Mouse (Mus musculus): Measurements from ENCODE around the gene Sh3rf3. TPM values are rescaled to one million over a fixed set of nuclear protein-coding genes. Genes with fewer than 3 reads are reported as not detected.

Gene Sh3rf3
- polyA plus RNA-seq, 1 experiment from 2014 or later, result 0.65 TPM

GRCm38 (mm10) chr10:58897009-58897543 lies 83.9 kb downstream of the Sh3rf3 start:
- Histone ChIP-seq H3K9me3 (no peaks in the 10 kb centered on the region), H3K36me3 (no peaks in the 10 kb centered on the region), H3K27ac (no peak overlapping the region), H3K4me3 (no peak overlapping the region), H3K4me1 (no peaks in the 10 kb centered on the region), H3K27me3 (ENCODE audit: insufficient read depth, poor library complexity, severe bottlenecking) (peaks cover 12% of the 10 kb centered on the region; the same call in 1 of the 2 replicates)
- 74% methylated on average over 3 of the region's 3 CpGs for WGBS
- DNase-seq (ENCODE audit: low spot score), result no peak

GRCm38 (mm10) chr10:58905253-58905652 lies 92.1 kb downstream of the Sh3rf3 start:
- Histone ChIP-seq H3K4me1 (no peaks in the 10 kb centered on the region), H3K9me3 (no peaks in the 10 kb centered on the region), H3K4me3 (no peak overlapping the region), H3K27me3 (ENCODE audit: insufficient read depth, poor library complexity, severe bottlenecking) (peaks cover 23% of the 10 kb centered on the region), H3K36me3 (no peaks in the 10 kb centered on the region), H3K27ac (no peak overlapping the region)
- no peak for DNase-seq (ENCODE audit: low spot score)
- WGBS, result 30% methylated on average over 6 of the region's 6 CpGs

- H3K36me3 ChIP-seq, result no peaks in the 10 kb centered on the region
- WGBS, result 79% methylated on average over 5 of the region's 5 CpGs
- no peak for DNase-seq (ENCODE audit: low spot score)
- H3K4me3 ChIP-seq, result no peak overlapping the region
- H3K27ac ChIP-seq, result no peak overlapping the region
- peaks cover 19% of the 10 kb centered on the region for H3K27me3 ChIP-seq (ENCODE audit: insufficient read depth, poor library complexity, severe bottlenecking)
- H3K9me3 ChIP-seq, result no peaks in the 10 kb centered on the region
- no peaks in the 10 kb centered on the region for H3K4me1 ChIP-seq
Observed at GRCm38 (mm10) chr10:58907001-58907443, 93.9 kb downstream of the Sh3rf3 start.

- Histone ChIP-seq H3K4me3 (no peak overlapping the region), H3K36me3 (no peaks in the 10 kb centered on the region), H3K27me3 (ENCODE audit: insufficient read depth, poor library complexity, severe bottlenecking) (peaks cover 14% of the 10 kb centered on the region; the same call in 1 of the 2 replicates), H3K4me1 (no peaks in the 10 kb centered on the region), H3K27ac (no peak overlapping the region), H3K9me3 (no peaks in the 10 kb centered on the region)
- DNase-seq (ENCODE audit: low spot score), result no peak
- 83% methylated on average over 8 of the region's 8 CpGs for WGBS
Observed at GRCm38 (mm10) chr10:58908451-58908850, 95.3 kb downstream of the Sh3rf3 start.

DNA sequence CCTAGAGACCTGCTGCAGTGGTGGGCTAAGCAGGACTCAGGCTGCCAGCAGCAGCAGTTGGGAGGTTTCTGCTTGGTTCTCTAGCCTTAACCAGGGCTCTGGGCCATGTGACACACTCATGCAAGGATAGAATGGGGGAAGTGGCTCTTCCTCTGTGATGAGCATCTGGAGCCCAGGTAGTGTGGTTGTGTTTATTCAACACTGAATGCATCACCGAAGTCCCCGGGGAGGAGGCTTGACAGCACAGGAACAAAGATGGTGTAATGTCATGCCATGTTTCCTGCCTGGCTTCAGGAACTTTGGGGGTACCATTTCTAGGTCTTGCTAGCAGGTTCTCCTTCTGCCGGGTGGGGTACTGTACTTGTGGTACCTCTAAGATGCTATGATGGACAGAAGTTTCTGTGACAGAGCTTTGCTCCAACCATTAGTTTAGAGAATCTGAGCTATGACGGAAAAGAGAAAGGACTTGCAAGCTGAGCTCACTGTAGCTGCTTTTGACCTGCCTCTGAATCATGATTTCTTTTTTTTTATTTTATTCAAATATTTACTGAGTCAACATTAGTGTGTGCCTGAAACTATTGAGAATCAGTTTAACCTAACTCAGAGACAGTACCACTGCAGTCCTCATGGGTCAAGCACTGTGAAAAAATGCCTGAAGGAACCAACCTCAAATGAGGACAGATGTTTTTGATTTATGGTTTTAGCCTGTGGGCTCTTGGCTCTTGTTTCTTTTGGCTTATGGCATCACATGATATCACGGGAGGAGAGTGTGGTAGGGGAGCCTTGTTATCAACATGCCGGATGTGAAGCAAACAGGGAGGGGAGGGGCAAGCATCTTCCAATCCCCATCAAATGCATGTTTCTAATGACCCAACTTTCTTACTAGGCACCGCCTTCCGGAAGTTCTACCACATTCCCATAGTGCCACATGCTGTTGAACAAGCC lies 102.4 kb downstream of the Sh3rf3 start:
- peaks cover 28% of the 10 kb centered on the region for H3K27me3 ChIP-seq (ENCODE audit: insufficient read depth, poor library complexity, severe bottlenecking)

DNA sequence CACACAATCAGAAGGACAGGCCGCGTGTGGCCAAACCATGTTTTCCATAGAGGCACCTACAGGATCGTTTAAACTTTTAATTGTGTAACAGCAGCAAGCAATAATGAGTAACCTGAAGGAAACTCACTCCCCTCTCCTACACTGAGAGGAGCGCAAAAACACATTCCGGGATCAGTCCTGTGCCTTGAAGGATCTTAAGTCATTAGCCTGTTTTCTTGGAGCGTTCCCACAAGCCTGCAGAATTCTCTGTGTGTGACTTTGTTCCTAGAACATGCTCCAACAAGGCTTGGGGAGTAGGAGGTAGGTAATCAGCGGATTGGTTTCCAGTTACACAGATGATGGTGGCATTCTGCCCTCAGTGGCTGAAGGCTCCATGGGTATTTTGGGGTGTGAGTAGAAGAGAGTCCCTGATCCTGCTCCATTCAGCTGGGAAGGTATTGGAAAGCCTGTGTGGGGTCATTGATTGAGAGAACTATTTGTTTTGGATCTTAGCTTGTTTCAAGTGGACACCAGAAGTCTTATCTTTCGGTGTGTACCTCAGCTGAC lies 108.6 kb downstream of the Sh3rf3 start:
- Histone ChIP-seq H3K27me3 (ENCODE audit: insufficient read depth, poor library complexity, severe bottlenecking) (peaks cover 46% of the 10 kb centered on the region), H3K36me3 (no peaks in the 10 kb centered on the region), H3K4me3 (no peak overlapping the region), H3K4me1 (no peaks in the 10 kb centered on the region), H3K9me3 (no peaks in the 10 kb centered on the region), H3K27ac (no peak overlapping the region)
- 87% methylated on average over 8 of the region's 8 CpGs for WGBS
- no peak for DNase-seq (ENCODE audit: low spot score)

More for the DNA sequence above, 102.4 kb downstream of the Sh3rf3 start:
- no peak overlapping the region for H3K4me3 ChIP-seq
- no peak for DNase-seq (ENCODE audit: low spot score)
- no peaks in the 10 kb centered on the region for H3K4me1 ChIP-seq
- H3K9me3 ChIP-seq, result no peaks in the 10 kb centered on the region
- no peak overlapping the region for H3K27ac ChIP-seq
- 81% methylated on average over 8 of the region's 8 CpGs for WGBS
- no peaks in the 10 kb centered on the region for H3K36me3 ChIP-seq

- Histone ChIP-seq H3K27me3 (ENCODE audit: insufficient read depth, poor library complexity, severe bottlenecking) (peaks cover 48% of the 10 kb centered on the region), H3K27ac (no peak overlapping the region), H3K36me3 (no peaks in the 10 kb centered on the region), H3K9me3 (no peaks in the 10 kb centered on the region), H3K4me1 (no peaks in the 10 kb centered on the region), H3K4me3 (no peak overlapping the region)
- 81% methylated on average over 6 of the region's 6 CpGs for WGBS
- no peak for DNase-seq (ENCODE audit: low spot score)
Observed at GRCm38 (mm10) chr10:58922216-58922829, 109.2 kb downstream of the Sh3rf3 start.

DNA sequence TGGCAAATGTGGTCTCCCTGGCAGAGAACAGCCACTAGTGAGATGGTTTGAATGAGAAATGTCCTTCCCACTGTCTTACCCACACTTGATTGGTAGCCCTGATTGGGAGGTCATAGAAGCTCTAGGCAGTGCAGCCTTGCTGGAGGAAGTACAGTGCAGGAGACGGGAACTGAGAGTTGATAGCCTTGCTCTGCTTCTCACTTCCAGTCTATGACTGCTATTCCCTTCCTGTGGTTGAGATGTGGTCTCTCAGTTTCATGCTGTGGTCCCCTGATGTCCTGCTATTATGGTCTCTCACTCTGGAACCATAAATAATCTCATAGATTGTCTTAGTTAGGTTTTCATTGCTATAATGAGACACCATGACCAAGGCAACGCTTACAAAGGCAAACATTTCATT lies 109.8 kb downstream of the Sh3rf3 start:
- H3K9me3 ChIP-seq, result no peaks in the 10 kb centered on the region
- peaks cover 48% of the 10 kb centered on the region for H3K27me3 ChIP-seq (ENCODE audit: insufficient read depth, poor library complexity, severe bottlenecking)
- DNase-seq (ENCODE audit: low spot score), result no peak
- 76% methylated on average over 2 of the region's 2 CpGs for WGBS
- H3K4me1 ChIP-seq, result no peaks in the 10 kb centered on the region
- no peak overlapping the region for H3K27ac ChIP-seq
- H3K4me3 ChIP-seq, result no peak overlapping the region
- H3K36me3 ChIP-seq, result no peaks in the 10 kb centered on the region

DNA sequence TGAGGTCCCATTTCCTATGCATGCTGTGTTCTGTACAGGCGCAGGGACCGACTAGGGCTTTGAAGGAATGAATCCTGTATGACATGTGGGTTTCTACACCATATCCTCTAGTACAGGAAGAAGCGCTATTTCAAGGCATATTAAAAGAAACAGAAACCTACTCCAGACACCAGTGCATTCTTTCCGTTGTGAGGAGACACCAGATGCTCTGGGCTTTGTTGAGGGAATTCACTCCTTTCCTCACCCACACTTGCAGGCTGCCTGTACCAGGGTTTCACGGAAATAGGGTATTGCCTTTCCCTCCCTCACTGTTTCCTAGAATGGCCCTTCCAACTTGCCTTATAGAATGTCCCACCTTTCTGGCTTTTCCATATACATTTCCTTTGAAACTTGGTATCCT lies 113.4 kb downstream of the Sh3rf3 start:
- no peaks in the 10 kb centered on the region for H3K4me1 ChIP-seq
- peaks cover 74% of the 10 kb centered on the region for H3K27me3 ChIP-seq (ENCODE audit: insufficient read depth, poor library complexity, severe bottlenecking)
- WGBS, result 62% methylated on average over 5 of the region's 5 CpGs

DNA sequence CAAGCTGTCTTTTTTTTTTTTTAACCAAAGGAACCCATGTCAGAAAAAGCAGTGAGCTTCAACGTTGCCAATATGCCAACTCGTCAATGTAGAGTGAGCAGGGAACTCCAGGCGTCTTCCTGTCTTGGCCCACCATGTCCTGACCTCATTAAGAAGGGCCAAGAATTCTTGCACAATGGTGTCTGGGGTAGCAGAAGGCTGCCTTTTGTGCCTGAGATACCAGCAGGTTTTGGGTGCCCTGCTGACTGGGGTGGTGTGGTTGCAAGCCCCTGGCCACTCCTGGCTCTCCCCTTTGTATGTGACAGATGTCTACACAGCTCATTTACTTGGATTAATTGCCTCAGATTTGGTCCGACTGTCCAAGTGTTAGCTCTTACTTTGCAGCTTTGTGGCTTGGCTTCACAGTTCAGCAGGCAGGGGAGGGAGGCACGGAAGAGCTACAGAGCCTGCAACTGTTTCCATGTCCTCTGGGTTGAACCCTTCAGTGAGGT lies 115.8 kb downstream of the Sh3rf3 start:
- H3K4me3 ChIP-seq, result no peak overlapping the region
- no peak overlapping the region for H3K27ac ChIP-seq
- H3K9me3 ChIP-seq, result no peaks in the 10 kb centered on the region
- no peak for DNase-seq (ENCODE audit: low spot score)
- H3K36me3 ChIP-seq, result no peaks in the 10 kb centered on the region
- peaks cover 17% of the 10 kb centered on the region for H3K4me1 ChIP-seq
- H3K27me3 ChIP-seq (ENCODE audit: insufficient read depth, poor library complexity, severe bottlenecking), result peaks cover 62% of the 10 kb centered on the region
- WGBS, result 74% methylated on average over 5 of the region's 5 CpGs

More for the DNA sequence above, 113.4 kb downstream of the Sh3rf3 start:
- no peaks in the 10 kb centered on the region for H3K36me3 ChIP-seq
- H3K9me3 ChIP-seq, result no peaks in the 10 kb centered on the region
- H3K4me3 ChIP-seq, result no peak overlapping the region
- no peak for DNase-seq (ENCODE audit: low spot score)
- H3K27ac ChIP-seq, result no peak overlapping the region

GRCm38 (mm10) chr10:58932151-58932773 lies 119.1 kb downstream of the Sh3rf3 start:
- H3K27ac ChIP-seq, result no peak overlapping the region
- no peaks in the 10 kb centered on the region for H3K36me3 ChIP-seq
- WGBS, result 15% methylated on average over 22 of the region's 22 CpGs
- peaks cover 77% of the 10 kb centered on the region for H3K27me3 ChIP-seq (ENCODE audit: insufficient read depth, poor library complexity, severe bottlenecking)
- H3K4me1 ChIP-seq, result peaks cover 17% of the 10 kb centered on the region
- peak overlapping the region; percentile 48 for H3K4me3 ChIP-seq
- H3K9me3 ChIP-seq, result no peaks in the 10 kb centered on the region
- peak; percentile 89 for DNase-seq (ENCODE audit: low spot score)

DNA sequence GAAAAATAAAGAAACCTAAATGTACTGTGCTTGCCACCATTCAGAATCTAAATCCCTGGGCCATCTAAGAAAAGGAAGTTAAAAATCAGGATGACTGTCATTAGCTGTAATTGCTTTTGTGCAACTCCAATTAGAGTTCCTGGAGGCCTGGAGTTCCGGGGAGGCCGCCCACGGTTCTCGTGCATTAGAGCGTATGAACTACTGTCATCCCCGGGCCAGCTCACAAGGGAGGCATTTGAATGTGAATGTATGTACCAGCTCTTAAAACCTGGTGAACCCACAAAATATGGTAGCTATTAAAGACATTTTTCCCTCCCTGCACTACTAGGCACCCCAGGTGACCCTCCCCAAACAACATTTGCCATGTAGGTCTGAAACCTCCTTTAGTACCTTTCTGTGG lies 122.4 kb downstream of the Sh3rf3 start:
- Histone ChIP-seq H3K4me1 (peaks cover 17% of the 10 kb centered on the region), H3K36me3 (no peaks in the 10 kb centered on the region), H3K4me3 (no peak overlapping the region), H3K9me3 (no peaks in the 10 kb centered on the region), H3K27ac (no peak overlapping the region), H3K27me3 (ENCODE audit: insufficient read depth, poor library complexity, severe bottlenecking) (peaks cover 77% of the 10 kb centered on the region)
- peak; percentile 61 for DNase-seq (ENCODE audit: low spot score)
- WGBS, result 88% methylated on average over 6 of the region's 6 CpGs

Measured in heart, embryonic 10.5 days (tissue).